Mouse (Mus musculus): ENCODE measurements at regions not wholly inside any gene's neighbourhood (a gene's known extent, or its start where the extent isn't known, plus 50 kb on each side); places are given as distances from the start of the nearest gene placed in this dataset.

DNA sequence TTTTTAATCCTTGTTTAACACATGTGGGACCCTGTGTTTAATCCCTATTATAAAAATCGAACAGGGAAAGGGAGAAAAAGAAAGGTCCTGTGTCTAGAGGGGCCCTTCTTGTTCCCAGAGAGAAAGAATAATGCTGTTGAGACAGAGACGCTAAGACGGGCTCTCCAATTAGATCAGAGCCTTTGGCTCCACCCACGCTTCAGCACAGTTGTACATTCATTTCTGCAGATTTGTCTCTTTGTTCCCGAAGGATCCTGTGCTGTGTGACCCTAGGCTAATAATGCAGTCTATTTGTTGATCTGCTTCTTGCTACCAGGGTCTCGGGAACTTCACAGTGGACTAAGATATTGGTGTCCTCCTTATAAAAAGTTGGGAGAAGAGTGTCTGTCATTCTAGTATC, 92.0 kb downstream of the Cdc5l start:
- no peak overlapping the region for H3K9ac ChIP-seq
- H3K27ac ChIP-seq: no peak overlapping the region
- peaks cover 16% of the 10 kb centered on the region for H3K4me1 ChIP-seq
- 63% methylated on average over 6 of the region's 6 CpGs for WGBS
- H3K27me3 ChIP-seq: 0 out of 2 replicates have a peak, but pooled peaks cover 3% of the 10 kb centered on the region
- peaks cover 10% of the 10 kb centered on the region; the same call in 1 of the 2 replicates for H3K9me3 ChIP-seq
- no peak for ATAC-seq (ENCODE audit: insufficient number of reproducible peaks, insufficient read depth, low FRiP score, low TSS enrichment)
- no peak overlapping the region for H3K4me2 ChIP-seq (replicated peaks)
- no peaks in the 10 kb centered on the region for H3K36me3 ChIP-seq
- no peak overlapping the region for H3K4me3 ChIP-seq

DNA sequence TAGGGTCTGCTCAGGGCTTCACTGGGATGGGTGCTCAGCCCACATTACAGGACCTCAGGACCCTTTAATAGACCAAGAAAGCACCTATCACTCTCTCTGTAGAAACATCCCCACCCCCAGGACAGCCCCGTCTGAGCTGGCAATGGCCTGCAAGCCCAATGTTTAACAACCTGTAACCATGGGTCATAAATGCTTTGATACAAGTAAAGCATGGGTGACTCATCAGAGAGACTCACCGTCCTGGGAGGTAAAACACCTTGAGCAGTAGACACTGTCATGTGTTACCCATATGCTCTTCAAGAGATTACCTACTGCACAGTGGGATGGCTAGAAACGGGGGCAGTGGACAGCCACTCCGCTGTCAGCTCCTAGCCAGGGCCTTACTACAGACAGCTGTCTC, 92.7 kb downstream of the Cdc5l start:
- H3K4me3 ChIP-seq: no peak overlapping the region
- H3K9ac ChIP-seq: no peak overlapping the region
- H3K4me1 ChIP-seq: peaks cover 16% of the 10 kb centered on the region
- H3K27me3 ChIP-seq: 0 out of 2 replicates have a peak, but pooled peaks cover 3% of the 10 kb centered on the region
- H3K27ac ChIP-seq: no peak overlapping the region
- no peaks in the 10 kb centered on the region for H3K36me3 ChIP-seq
- H3K4me2 ChIP-seq (replicated peaks): no peak overlapping the region
- WGBS: 83% methylated on average over 4 of the region's 4 CpGs
- no peak for ATAC-seq (ENCODE audit: insufficient number of reproducible peaks, insufficient read depth, low FRiP score, low TSS enrichment)
- H3K9me3 ChIP-seq: peaks cover 10% of the 10 kb centered on the region; the same call in 1 of the 2 replicates

DNA sequence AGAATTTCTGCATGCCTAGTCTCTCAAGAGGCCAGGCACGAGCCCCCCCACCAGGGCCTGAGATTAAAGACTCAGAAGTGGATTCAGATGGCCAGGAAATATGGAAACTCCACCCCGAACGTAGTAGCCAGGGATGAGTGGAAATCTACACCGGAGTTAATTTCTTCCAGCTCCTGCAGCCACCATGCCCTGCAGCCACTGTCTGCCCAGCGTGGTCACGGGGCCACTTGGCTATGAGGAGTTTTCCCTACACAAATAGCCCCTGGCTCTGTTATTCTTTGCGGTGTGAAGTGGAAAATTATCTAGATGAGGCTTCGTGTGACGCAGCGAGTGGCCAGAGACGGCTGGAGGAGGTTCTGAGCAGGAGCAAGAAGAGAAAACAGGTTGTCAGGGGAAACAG, 94.3 kb downstream of the Cdc5l start:
- ATAC-seq (ENCODE audit: insufficient number of reproducible peaks, insufficient read depth, low FRiP score, low TSS enrichment): no peak
- no peak overlapping the region for H3K9ac ChIP-seq
- 17% methylated on average over 11 of the region's 11 CpGs for WGBS
- no peaks in the 10 kb centered on the region for H3K36me3 ChIP-seq
- no peak overlapping the region for H3K4me3 ChIP-seq
- peak overlapping the region; percentile 37 for H3K27ac ChIP-seq
- H3K4me1 ChIP-seq: peaks cover 20% of the 10 kb centered on the region
- H3K4me2 ChIP-seq (replicated peaks): no peak overlapping the region
- 0 out of 2 replicates have a peak, but pooled peaks cover 3% of the 10 kb centered on the region for H3K27me3 ChIP-seq
- peaks cover 7% of the 10 kb centered on the region; the same call in 1 of the 2 replicates for H3K9me3 ChIP-seq

GRCm38 (mm10) chr17:45338086-45338485, 95.5 kb downstream of the Cdc5l start:
- 87% methylated on average over 4 of the region's 4 CpGs for WGBS
- H3K9ac ChIP-seq: no peak overlapping the region
- H3K27ac ChIP-seq: no peak overlapping the region
- H3K4me2 ChIP-seq (replicated peaks): no peak overlapping the region
- H3K36me3 ChIP-seq: no peaks in the 10 kb centered on the region
- peaks cover 20% of the 10 kb centered on the region for H3K4me1 ChIP-seq
- 0 out of 2 replicates have a peak, but pooled peaks cover 3% of the 10 kb centered on the region for H3K27me3 ChIP-seq
- H3K4me3 ChIP-seq: no peak overlapping the region
- H3K9me3 ChIP-seq: no peaks in the 10 kb centered on the region
- no peak for ATAC-seq (ENCODE audit: insufficient number of reproducible peaks, insufficient read depth, low FRiP score, low TSS enrichment)

- WGBS: 88% methylated on average over 9 of the region's 9 CpGs
- Histone ChIP-seq H3K36me3 (no peaks in the 10 kb centered on the region), H3K9me3 (no peaks in the 10 kb centered on the region), H3K27me3 (0 out of 2 replicates have a peak, but pooled peaks cover 3% of the 10 kb centered on the region), H3K4me1 (peaks cover 31% of the 10 kb centered on the region), H3K9ac (no peak overlapping the region), H3K4me3 (no peak overlapping the region), H3K4me2 (replicated peaks) (no peak overlapping the region), H3K27ac (no peak overlapping the region)
- ATAC-seq (ENCODE audit: insufficient number of reproducible peaks, insufficient read depth, low FRiP score, low TSS enrichment): no peak
Observed at GRCm38 (mm10) chr17:45335586-45336151, 97.9 kb downstream of the Cdc5l start.

DNA sequence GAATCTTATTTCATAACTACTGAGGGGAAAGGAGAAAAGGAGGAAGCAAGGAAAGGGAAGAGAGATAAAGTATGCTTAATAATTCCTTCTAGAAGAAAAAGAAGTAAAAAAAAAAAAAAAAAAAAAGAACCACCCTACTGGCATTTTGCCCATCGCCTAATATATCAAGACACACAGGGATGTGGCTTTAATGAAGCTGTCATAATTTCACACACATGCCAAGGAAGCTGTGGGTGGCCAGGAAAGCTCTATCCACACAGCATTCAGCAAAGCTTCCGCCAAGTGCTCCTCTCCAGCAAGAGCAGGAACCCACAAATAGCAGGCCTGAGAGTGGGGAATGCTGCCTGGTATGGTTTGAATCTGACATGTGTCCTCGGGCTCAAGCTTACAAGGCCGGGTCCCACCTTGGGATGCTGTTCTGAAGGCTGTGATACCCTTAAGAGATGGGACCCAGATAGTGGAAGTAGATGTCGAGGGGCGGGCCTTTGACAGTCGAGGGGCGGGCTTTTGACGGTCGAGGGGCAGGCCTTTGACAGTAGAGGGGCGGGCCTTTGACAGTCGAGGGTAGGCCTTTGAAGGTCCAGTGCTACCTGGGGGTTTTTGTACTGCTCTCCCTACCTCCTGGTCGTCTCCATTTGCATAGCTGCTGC, 98.7 kb downstream of the Cdc5l start:
- Histone ChIP-seq H3K27me3 (no peaks in the 10 kb centered on the region), H3K4me3 (no peak overlapping the region), H3K36me3 (no peaks in the 10 kb centered on the region), H3K9me3 (no peaks in the 10 kb centered on the region), H3K9ac (no peak overlapping the region), H3K4me1 (peaks cover 31% of the 10 kb centered on the region), H3K4me2 (replicated peaks) (no peak overlapping the region), H3K27ac (no peak overlapping the region)
- WGBS: 68% methylated on average over 13 of the region's 13 CpGs
- no peak for ATAC-seq (ENCODE audit: insufficient number of reproducible peaks, insufficient read depth, low FRiP score, low TSS enrichment)

- H3K4me2 ChIP-seq (replicated peaks): no peak overlapping the region
- no peak overlapping the region for H3K4me3 ChIP-seq
- ATAC-seq (ENCODE audit: insufficient number of reproducible peaks, insufficient read depth, low FRiP score, low TSS enrichment): no peak
- H3K9ac ChIP-seq: no peak overlapping the region
- H3K27me3 ChIP-seq: no peaks in the 10 kb centered on the region
- H3K9me3 ChIP-seq: no peaks in the 10 kb centered on the region
- no peak overlapping the region for H3K27ac ChIP-seq
- WGBS: 67% methylated on average over 12 of the region's 12 CpGs
- H3K36me3 ChIP-seq: no peaks in the 10 kb centered on the region
- peaks cover 25% of the 10 kb centered on the region for H3K4me1 ChIP-seq
Observed at GRCm38 (mm10) chr17:45332321-45332720, 101.2 kb downstream of the Cdc5l start.

- no peak overlapping the region for H3K4me3 ChIP-seq
- ATAC-seq (ENCODE audit: insufficient number of reproducible peaks, insufficient read depth, low FRiP score, low TSS enrichment): no peak
- no peaks in the 10 kb centered on the region for H3K36me3 ChIP-seq
- no peak overlapping the region for H3K27ac ChIP-seq
- no peak overlapping the region for H3K9ac ChIP-seq
- peaks cover 37% of the 10 kb centered on the region for H3K4me1 ChIP-seq
- no peaks in the 10 kb centered on the region for H3K27me3 ChIP-seq
- 40% methylated on average over 9 of the region's 9 CpGs for WGBS
- no peaks in the 10 kb centered on the region for H3K9me3 ChIP-seq
- H3K4me2 ChIP-seq (replicated peaks): no peak overlapping the region
Observed at GRCm38 (mm10) chr17:45329241-45329640, 104.3 kb downstream of the Cdc5l start.

DNA sequence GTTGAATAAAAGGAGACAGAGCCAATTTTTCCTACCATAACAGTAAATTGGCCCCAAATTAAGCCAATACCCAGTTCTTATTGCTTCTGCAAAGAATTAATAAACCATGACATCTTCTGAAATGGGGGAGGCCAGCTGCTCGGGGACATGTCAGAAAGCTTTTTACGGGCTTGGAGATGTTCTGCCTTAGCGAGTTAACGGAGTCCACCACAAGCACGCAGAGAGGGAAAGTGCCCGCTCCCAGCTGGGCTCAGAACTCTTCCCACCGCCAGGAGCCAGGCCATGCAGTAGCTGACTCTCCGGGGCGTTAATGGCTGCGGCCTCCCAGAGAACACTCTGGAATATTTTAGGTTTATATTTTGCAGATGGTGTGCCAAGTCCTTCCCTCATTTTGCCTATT, 106.8 kb downstream of the Cdc5l start:
- peaks cover 25% of the 10 kb centered on the region for H3K4me1 ChIP-seq
- WGBS: 24% methylated on average over 10 of the region's 10 CpGs
- H3K9ac ChIP-seq: no peak overlapping the region
- H3K36me3 ChIP-seq: no peaks in the 10 kb centered on the region
- H3K9me3 ChIP-seq: no peaks in the 10 kb centered on the region
- H3K27ac ChIP-seq: peak overlapping the region; percentile 41
- ATAC-seq (ENCODE audit: insufficient number of reproducible peaks, insufficient read depth, low FRiP score, low TSS enrichment): no peak
- H3K4me2 ChIP-seq (replicated peaks): peak overlapping the region; percentile 19
- H3K27me3 ChIP-seq: no peaks in the 10 kb centered on the region
- no peak overlapping the region for H3K4me3 ChIP-seq

DNA sequence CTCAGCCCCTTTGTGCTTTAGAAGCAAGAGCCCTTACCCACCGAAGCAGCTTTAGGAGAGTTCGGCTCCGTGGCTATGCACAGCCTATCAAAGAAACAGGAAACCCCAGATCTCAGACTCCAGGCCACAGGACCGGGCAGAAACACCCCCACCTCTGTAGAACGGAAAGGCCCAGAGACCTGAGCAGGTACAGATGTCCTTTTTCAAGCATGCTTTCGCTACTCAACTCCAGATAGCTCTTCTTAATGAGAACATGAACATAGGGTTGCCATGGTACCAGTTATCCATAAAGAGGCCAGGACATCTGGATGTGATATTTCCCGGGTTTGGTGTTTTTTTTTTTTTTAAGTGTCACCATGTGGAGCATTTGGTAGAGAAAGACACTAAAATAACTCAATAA, 107.4 kb downstream of the Cdc5l start:
- WGBS: 23% methylated on average over 7 of the region's 7 CpGs

DNA sequence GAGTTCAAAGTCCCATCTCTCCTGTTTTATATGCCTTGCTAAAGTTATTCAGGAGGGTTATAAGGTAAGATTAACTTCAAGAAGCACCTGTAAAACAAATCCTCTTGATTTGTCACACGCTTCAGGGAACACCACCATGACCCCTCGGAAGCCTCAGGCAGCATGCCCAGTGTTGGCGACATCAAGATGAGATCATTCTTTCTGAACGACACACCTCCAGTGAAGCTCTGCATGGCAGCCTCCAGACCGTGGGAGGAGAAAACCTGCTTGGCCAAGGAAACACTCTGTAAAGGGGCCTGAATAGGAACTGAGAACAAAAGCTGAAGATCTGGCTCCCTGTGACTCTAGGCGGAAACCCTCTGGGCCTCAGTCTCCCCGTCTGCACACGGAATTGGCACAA, 110.7 kb downstream of the Cdc5l start:
- H3K4me3 ChIP-seq: no peak overlapping the region
- no peaks in the 10 kb centered on the region for H3K9me3 ChIP-seq
- WGBS: 69% methylated on average over 8 of the region's 8 CpGs
- no peaks in the 10 kb centered on the region for H3K27me3 ChIP-seq
- no peaks in the 10 kb centered on the region for H3K36me3 ChIP-seq
- H3K27ac ChIP-seq: no peak overlapping the region
- ATAC-seq (ENCODE audit: insufficient number of reproducible peaks, insufficient read depth, low FRiP score, low TSS enrichment): no peak
- no peak overlapping the region for H3K9ac ChIP-seq
- no peak overlapping the region for H3K4me2 ChIP-seq (replicated peaks)
- H3K4me1 ChIP-seq: peaks cover 32% of the 10 kb centered on the region; the same call in 1 of the 2 replicates

More for the DNA sequence above, 107.4 kb downstream of the Cdc5l start:
- H3K4me1 ChIP-seq: peaks cover 25% of the 10 kb centered on the region
- H3K27me3 ChIP-seq: no peaks in the 10 kb centered on the region
- H3K36me3 ChIP-seq: no peaks in the 10 kb centered on the region
- no peaks in the 10 kb centered on the region for H3K9me3 ChIP-seq
- no peak for ATAC-seq (ENCODE audit: insufficient number of reproducible peaks, insufficient read depth, low FRiP score, low TSS enrichment)
- H3K27ac ChIP-seq: peak overlapping the region; percentile 60; the same call in 1 of the 2 replicates
- H3K9ac ChIP-seq: no peak overlapping the region
- H3K4me3 ChIP-seq: no peak overlapping the region
- H3K4me2 ChIP-seq (replicated peaks): peak overlapping the region; percentile 19

GRCm38 (mm10) chr17:45320074-45320473, 113.5 kb downstream of the Cdc5l start:
- no peak for ATAC-seq (ENCODE audit: insufficient number of reproducible peaks, insufficient read depth, low FRiP score, low TSS enrichment)

More at GRCm38 (mm10) chr17:45320074-45320473, 113.5 kb downstream of the Cdc5l start:
- Histone ChIP-seq H3K27me3 (no peaks in the 10 kb centered on the region), H3K9me3 (no peaks in the 10 kb centered on the region), H3K4me3 (no peak overlapping the region), H3K27ac (no peak overlapping the region), H3K9ac (no peak overlapping the region), H3K4me2 (replicated peaks) (no peak overlapping the region), H3K4me1 (0 out of 2 replicates have a peak, but pooled peaks cover 16% of the 10 kb centered on the region), H3K36me3 (no peaks in the 10 kb centered on the region)
- 63% methylated on average over 7 of the region's 7 CpGs for WGBS
